Mouse (Mus musculus): ENCODE measurements at regions not wholly inside any gene's neighbourhood (a gene's known extent, or its start where the extent isn't known, plus 50 kb on each side); places are given as distances from the start of the nearest gene placed in this dataset.

GRCm38 (mm10) chr17:7633382-7634290, 193.5 kb downstream of the Fndc1 start:
- Histone ChIP-seq H3K4me1 (replicated peaks) (no peaks in the 10 kb centered on the region), H3K9ac (replicated peaks) (no peak overlapping the region), H3K4me2 (no peak overlapping the region), H3K27ac (no peak overlapping the region), H3K27me3 (no peaks in the 10 kb centered on the region), H3K9me3 (no peaks in the 10 kb centered on the region), H3K36me3 (no peaks in the 10 kb centered on the region), H3K4me3 (replicated peaks) (no peak overlapping the region)
- no peak for ATAC-seq (ENCODE audit: insufficient number of reproducible peaks, insufficient read depth, low FRiP score, low TSS enrichment, low read depth)
- 80% methylated on average over 9 of the region's 9 CpGs for WGBS

DNA sequence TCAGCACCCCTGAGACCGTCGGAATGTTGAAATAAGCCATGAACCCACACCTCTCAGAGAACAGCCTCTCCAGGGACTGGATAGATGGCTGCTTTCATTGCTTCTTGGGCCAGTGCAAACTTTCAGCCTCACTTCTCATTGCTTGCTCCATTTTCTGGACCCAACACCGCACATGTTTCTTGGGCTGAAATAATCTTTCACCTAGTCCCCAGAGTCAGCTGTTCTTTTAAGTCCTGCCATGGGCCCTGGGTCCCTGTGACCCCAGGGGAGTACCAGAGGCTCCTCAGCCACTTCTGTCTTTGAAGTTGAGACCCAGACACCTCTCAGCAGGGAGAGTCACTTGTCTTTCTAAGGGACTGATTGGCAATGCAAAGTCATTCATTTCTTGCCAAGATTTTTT, 201.4 kb downstream of the Fndc1 start:
- no peaks in the 10 kb centered on the region for H3K36me3 ChIP-seq
- H3K9me3 ChIP-seq: no peaks in the 10 kb centered on the region
- H3K9ac ChIP-seq (replicated peaks): no peak overlapping the region
- H3K27ac ChIP-seq: no peak overlapping the region
- H3K4me3 ChIP-seq (replicated peaks): no peak overlapping the region
- ATAC-seq (ENCODE audit: insufficient number of reproducible peaks, insufficient read depth, low FRiP score, low TSS enrichment, low read depth): no peak
- 85% methylated on average over 3 of the region's 3 CpGs for WGBS
- no peaks in the 10 kb centered on the region for H3K4me1 ChIP-seq (replicated peaks)
- H3K27me3 ChIP-seq: no peaks in the 10 kb centered on the region
- H3K4me2 ChIP-seq: no peak overlapping the region

GRCm38 (mm10) chr17:7623392-7623791, 203.7 kb downstream of the Fndc1 start:
- Histone ChIP-seq H3K9ac (replicated peaks) (no peak overlapping the region), H3K36me3 (no peaks in the 10 kb centered on the region), H3K4me3 (replicated peaks) (no peak overlapping the region), H3K27ac (no peak overlapping the region), H3K9me3 (no peaks in the 10 kb centered on the region), H3K4me1 (replicated peaks) (no peaks in the 10 kb centered on the region), H3K4me2 (no peak overlapping the region), H3K27me3 (no peaks in the 10 kb centered on the region; the same call in 1 of the 2 replicates)
- no peak for ATAC-seq (ENCODE audit: insufficient number of reproducible peaks, insufficient read depth, low FRiP score, low TSS enrichment, low read depth)
- 90% methylated on average over 3 of the region's 3 CpGs for whole genome bisulfite sequencing

DNA sequence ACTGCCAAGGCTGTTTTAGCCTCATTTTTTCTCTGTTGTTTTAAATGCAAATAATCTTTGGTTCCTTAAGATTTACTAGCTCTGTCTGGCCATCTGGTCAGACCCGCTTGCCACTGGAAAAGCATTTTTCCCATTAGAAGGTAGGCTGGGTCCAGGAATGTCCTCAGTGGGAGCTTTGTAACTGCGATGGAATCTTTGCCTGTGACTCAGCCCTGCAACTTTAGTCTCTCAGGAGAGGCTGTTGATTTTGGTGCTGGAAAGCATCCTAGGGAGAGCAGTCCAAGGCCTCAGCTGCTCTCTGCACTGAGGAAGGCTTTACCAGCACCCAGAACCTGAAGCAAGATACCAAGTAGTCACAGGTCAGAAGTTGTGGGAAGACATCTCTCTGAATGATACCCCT, 205.8 kb downstream of the Fndc1 start:
- no peaks in the 10 kb centered on the region for H3K36me3 ChIP-seq
- no peak for ATAC-seq (ENCODE audit: insufficient number of reproducible peaks, insufficient read depth, low FRiP score, low TSS enrichment, low read depth)
- H3K4me2 ChIP-seq: no peak overlapping the region
- H3K9ac ChIP-seq (replicated peaks): no peak overlapping the region
- WGBS: 37% methylated on average over 2 of the region's 2 CpGs
- no peaks in the 10 kb centered on the region; the same call in 1 of the 2 replicates for H3K27me3 ChIP-seq
- H3K27ac ChIP-seq: no peak overlapping the region
- H3K9me3 ChIP-seq: no peaks in the 10 kb centered on the region
- H3K4me1 ChIP-seq (replicated peaks): no peaks in the 10 kb centered on the region
- no peak overlapping the region for H3K4me3 ChIP-seq (replicated peaks)

GRCm38 (mm10) chr17:7620166-7620565, 206.9 kb downstream of the Fndc1 start:
- no peaks in the 10 kb centered on the region; the same call in 1 of the 2 replicates for H3K27me3 ChIP-seq
- H3K36me3 ChIP-seq: no peaks in the 10 kb centered on the region
- H3K9ac ChIP-seq (replicated peaks): no peak overlapping the region
- no peak overlapping the region for H3K4me2 ChIP-seq
- no peaks in the 10 kb centered on the region for H3K4me1 ChIP-seq (replicated peaks)
- no peak overlapping the region for H3K4me3 ChIP-seq (replicated peaks)
- no peak overlapping the region for H3K27ac ChIP-seq
- no peak for ATAC-seq (ENCODE audit: insufficient number of reproducible peaks, insufficient read depth, low FRiP score, low TSS enrichment, low read depth)
- H3K9me3 ChIP-seq: no peaks in the 10 kb centered on the region

DNA sequence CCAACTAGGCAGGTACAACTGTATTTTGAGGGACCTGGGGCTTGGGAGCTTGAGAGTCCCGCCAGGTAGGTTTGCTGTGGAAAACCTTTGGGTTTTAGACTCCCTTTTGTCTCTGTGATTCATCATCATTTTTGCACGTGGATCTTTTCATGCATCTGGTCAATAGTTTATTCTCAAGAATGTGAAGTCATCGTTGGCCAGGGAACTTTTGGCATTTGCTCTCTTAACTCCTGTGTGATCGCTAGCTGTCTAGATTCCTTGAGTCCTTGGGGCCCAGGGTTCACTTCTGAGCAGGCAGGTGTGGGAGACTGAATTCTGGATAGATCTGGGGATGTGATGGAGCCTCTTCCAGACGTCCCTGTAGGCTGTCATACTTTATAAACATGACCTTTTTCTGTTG, 207.5 kb downstream of the Fndc1 start:
- no peaks in the 10 kb centered on the region for H3K4me1 ChIP-seq (replicated peaks)
- no peaks in the 10 kb centered on the region; the same call in 1 of the 2 replicates for H3K27me3 ChIP-seq
- H3K4me3 ChIP-seq (replicated peaks): no peak overlapping the region
- no peak for ATAC-seq (ENCODE audit: insufficient number of reproducible peaks, insufficient read depth, low FRiP score, low TSS enrichment, low read depth)
- WGBS: 76% methylated on average over 5 of the region's 5 CpGs
- no peaks in the 10 kb centered on the region for H3K36me3 ChIP-seq
- H3K9me3 ChIP-seq: no peaks in the 10 kb centered on the region
- H3K27ac ChIP-seq: no peak overlapping the region
- H3K4me2 ChIP-seq: no peak overlapping the region
- H3K9ac ChIP-seq (replicated peaks): no peak overlapping the region

DNA sequence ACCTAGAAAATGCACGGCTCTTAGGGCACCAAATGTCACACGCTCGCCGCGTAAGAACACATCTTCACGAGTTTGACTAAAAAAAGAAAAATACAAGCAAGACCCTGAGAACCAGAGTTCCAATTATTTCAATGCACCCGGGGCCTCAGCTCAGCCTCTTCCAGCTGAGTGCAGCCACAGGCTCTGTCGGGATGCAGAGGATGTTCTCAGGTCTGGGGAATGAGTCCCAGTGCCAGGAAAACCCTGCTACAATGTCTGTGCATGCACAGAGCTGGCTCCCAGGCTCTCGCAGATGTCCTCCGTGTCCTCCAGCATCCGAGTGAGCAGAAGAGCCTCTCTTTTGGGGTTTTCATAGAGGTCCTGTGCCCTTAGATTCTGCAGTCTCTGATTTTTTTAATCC, 219.1 kb downstream of the Fndc1 start:
- no peak overlapping the region for H3K27ac ChIP-seq
- 79% methylated on average over 11 of the region's 11 CpGs for WGBS
- no peaks in the 10 kb centered on the region for H3K27me3 ChIP-seq
- H3K4me3 ChIP-seq (replicated peaks): no peak overlapping the region
- H3K9ac ChIP-seq (replicated peaks): no peak overlapping the region
- H3K36me3 ChIP-seq: no peaks in the 10 kb centered on the region
- H3K4me1 ChIP-seq (replicated peaks): peaks cover 3% of the 10 kb centered on the region; the same call in 1 of the 2 replicates
- no peak overlapping the region for H3K4me2 ChIP-seq
- no peak for ATAC-seq (ENCODE audit: insufficient number of reproducible peaks, insufficient read depth, low FRiP score, low TSS enrichment, low read depth)
- H3K9me3 ChIP-seq: 0 out of 2 replicates have a peak, but pooled peaks cover 2% of the 10 kb centered on the region

DNA sequence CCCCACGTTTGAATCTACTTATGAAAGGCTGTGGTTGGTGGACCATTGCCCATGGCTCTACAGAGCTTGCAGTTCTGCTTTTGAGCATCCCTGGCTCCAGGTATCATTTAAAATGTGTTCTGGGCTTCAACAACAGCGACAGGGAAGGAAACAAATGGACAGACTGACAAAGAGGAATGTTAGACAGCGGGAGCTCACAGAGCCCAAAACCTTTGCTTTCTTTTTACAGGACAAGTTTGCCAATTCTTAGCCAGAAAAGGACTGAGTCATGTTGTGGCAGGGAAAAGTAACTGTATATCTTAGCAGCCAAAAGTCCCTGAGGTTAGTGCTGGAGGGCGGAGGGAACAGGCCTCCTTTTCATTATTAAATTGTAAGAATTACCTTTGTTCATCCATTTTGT, 219.7 kb downstream of the Fndc1 start:
- Histone ChIP-seq H3K4me2 (no peak overlapping the region), H3K27ac (no peak overlapping the region), H3K4me3 (replicated peaks) (no peak overlapping the region), H3K27me3 (no peaks in the 10 kb centered on the region), H3K4me1 (replicated peaks) (peaks cover 3% of the 10 kb centered on the region; the same call in 1 of the 2 replicates), H3K9me3 (0 out of 2 replicates have a peak, but pooled peaks cover 2% of the 10 kb centered on the region), H3K9ac (replicated peaks) (no peak overlapping the region), H3K36me3 (no peaks in the 10 kb centered on the region)
- 82% methylated on average over 4 of the region's 4 CpGs for WGBS
- ATAC-seq (ENCODE audit: insufficient number of reproducible peaks, insufficient read depth, low FRiP score, low TSS enrichment, low read depth): no peak

GRCm38 (mm10) chr17:7604813-7605504, 219.7 kb upstream of the Unc93a2 start:
- Histone ChIP-seq H3K4me1 (replicated peaks) (peaks cover 3% of the 10 kb centered on the region; the same call in 1 of the 2 replicates), H3K36me3 (no peaks in the 10 kb centered on the region), H3K27me3 (no peaks in the 10 kb centered on the region), H3K4me3 (replicated peaks) (no peak overlapping the region), H3K27ac (peak overlapping the region; percentile 60; the same call in 1 of the 2 replicates), H3K4me2 (no peak overlapping the region), H3K9me3 (0 out of 2 replicates have a peak, but pooled peaks cover 2% of the 10 kb centered on the region), H3K9ac (replicated peaks) (no peak overlapping the region)
- WGBS: 20% methylated on average over 5 of the region's 5 CpGs
- no peak for ATAC-seq (ENCODE audit: insufficient number of reproducible peaks, insufficient read depth, low FRiP score, low TSS enrichment, low read depth)

DNA sequence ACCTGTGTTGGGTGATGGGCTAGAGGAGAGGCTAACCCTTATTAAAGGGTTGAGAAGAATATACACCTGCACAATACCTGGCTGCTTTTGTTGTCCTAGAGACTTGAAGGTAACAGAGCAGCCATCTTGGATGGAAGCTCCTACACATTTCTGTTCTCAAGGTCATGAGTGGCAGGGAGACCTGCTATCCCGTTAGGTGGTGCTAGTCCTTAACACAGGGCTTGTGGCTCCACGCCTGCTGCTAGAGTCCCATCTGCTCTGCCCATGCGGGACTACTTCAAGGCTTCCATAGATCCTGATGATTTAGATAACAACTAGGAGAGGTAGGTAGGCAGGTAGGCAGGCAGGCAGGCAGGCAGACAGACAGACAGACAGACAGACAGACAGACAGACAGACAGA, 218.8 kb upstream of the Unc93a2 start:
- no peak overlapping the region for H3K27ac ChIP-seq
- no peak overlapping the region for H3K4me3 ChIP-seq (replicated peaks)
- H3K36me3 ChIP-seq: no peaks in the 10 kb centered on the region
- no peak overlapping the region for H3K9ac ChIP-seq (replicated peaks)
- H3K27me3 ChIP-seq: no peaks in the 10 kb centered on the region
- H3K4me1 ChIP-seq (replicated peaks): peaks cover 3% of the 10 kb centered on the region; the same call in 1 of the 2 replicates
- no peak for ATAC-seq (ENCODE audit: insufficient number of reproducible peaks, insufficient read depth, low FRiP score, low TSS enrichment, low read depth)
- WGBS: 85% methylated on average over 3 of the region's 3 CpGs
- H3K9me3 ChIP-seq: 0 out of 2 replicates have a peak, but pooled peaks cover 2% of the 10 kb centered on the region
- no peak overlapping the region for H3K4me2 ChIP-seq

DNA sequence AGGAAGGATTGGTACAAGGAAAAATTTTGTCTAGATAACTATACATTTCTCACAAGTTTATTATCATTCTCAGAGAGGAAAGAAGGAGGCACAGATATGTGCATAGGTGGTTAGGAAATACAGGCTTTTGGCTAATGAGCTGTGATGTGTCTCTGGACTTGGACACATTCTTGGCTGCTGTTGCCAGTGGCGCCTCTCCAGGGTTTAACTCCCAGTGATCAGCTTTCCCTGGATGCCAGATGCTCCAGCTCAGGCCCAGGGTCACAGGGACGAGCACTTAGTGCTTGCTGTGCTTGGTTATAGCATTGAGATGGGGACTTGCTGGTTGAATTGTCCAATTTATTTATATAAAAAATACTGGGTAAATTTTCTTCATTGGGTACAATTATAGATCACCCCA, 215.3 kb upstream of the Unc93a2 start:
- H3K4me1 ChIP-seq (replicated peaks): peaks cover 3% of the 10 kb centered on the region; the same call in 1 of the 2 replicates
- no peak overlapping the region for H3K9ac ChIP-seq (replicated peaks)
- ATAC-seq (ENCODE audit: insufficient number of reproducible peaks, insufficient read depth, low FRiP score, low TSS enrichment, low read depth): no peak
- H3K4me3 ChIP-seq (replicated peaks): no peak overlapping the region
- H3K27me3 ChIP-seq: no peaks in the 10 kb centered on the region
- H3K36me3 ChIP-seq: no peaks in the 10 kb centered on the region
- no peak overlapping the region for H3K27ac ChIP-seq
- WGBS: 75% methylated on average over 2 of the region's 2 CpGs
- H3K9me3 ChIP-seq: 0 out of 2 replicates have a peak, but pooled peaks cover 5% of the 10 kb centered on the region
- no peak overlapping the region for H3K4me2 ChIP-seq

All from limb, embryonic 12.5 days (tissue).